Mouse (Mus musculus) R1 (cell line): ENCODE measurements at regions not wholly inside any gene's neighbourhood (a gene's known extent, or its start where the extent isn't known, plus 50 kb on each side); places are given as distances from the start of the nearest gene placed in this dataset.

Source experiments
- DNase-seq: peaks from one replicate; pipeline ENCODE4 v3.0.0-alpha.2; 2018; ENCODE audit warnings: low read depth, low spot score

DNA sequence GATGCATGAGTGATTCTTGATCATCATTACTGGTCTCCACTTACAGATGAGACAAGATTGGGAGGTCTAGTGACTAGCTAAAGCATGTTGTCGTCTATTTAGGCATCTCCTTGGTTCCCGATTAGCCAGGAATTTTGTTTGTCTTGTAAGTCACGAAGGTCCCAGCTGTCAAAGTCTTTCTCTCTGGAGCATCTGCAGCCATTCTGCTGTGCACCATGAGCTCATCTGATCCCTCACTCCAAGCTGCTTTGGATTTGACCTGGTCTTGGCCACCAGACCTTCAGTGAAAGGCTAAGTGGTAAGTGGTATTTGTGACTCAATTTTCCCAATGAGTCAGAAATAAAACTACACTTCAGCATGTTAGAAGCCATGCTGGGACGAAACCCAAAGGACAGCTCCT lies 53.3 kb upstream of the Creb5 start:
- DNase-seq = peak; percentile 48

DNA sequence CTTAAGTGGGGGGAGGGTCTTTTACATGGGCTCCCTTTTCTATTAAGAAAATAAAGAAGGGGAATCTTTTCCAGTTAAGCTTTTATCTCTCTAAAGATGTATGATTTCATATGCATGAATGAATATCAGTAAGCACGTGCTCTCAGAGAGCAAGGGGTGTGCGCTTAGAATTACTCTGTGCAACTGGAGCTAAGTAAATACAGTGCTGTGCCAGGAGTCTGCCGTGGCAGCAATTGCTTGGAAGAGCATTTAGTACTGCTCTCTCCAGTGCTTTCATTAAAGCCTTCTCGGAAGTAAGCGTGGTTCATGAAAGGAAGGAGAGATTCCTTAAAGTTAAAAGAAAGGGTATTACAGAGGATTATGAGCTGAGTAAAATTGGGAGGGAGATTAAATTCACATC lies 54.5 kb upstream of the Creb5 start:
- DNase-seq = no peak

DNA sequence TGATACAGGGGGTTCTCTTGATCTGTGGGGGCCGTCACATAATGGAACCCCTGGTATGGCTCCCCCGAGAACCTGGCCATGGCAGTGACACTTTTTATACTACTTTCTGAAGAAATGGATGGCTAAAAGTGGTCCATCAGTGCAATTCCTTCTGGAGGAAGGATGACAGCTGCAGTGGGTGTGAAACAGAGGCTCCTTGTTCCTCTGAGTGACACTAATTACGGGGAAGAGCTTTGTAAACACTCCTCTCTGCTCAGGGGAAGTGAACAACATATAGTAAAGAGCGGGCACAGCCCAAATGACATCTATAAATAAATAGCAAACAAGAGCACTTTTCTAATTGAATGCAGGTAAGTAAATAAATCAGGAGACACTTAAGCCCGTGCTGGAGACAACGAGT lies 57.7 kb upstream of the Creb5 start:
- no peak for DNase-seq

DNA sequence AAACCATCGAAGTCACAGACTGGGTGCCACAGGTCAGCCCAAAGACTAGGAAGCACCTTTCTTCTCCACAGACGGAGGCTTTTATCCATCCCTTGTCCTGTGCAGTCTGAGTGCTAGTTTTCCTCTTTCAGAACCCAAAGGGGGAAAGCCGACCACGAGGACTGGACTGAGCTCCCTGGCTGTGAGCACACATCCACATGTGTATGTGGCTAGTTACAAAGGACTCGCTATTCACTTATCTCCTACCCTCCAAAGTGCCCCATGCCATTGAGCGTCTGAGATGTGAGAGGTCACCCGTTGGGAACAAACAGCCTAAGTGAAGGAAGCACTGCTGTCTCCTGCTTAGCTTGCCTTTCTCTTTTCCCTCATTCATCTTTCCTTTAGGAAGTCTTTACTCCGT lies 65.0 kb upstream of the Creb5 start:
- no peak for DNase-seq

DNA sequence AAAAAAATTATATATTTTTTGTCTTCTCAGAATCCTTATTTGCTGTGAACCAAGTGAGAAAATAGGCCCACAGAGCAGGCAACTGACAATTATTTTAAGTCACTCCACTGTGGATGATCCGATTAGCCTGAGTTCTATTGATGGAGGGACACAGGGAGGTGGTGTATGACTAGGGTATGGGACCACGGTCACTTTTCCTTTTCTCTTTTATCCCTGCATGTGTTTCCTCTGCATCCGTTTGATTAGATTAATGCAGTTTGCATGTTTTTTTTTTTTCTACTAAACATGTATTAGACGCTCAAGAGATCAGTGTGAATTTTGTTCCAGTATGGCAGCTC lies 65.4 kb upstream of the Creb5 start:
- DNase-seq = no peak

DNA sequence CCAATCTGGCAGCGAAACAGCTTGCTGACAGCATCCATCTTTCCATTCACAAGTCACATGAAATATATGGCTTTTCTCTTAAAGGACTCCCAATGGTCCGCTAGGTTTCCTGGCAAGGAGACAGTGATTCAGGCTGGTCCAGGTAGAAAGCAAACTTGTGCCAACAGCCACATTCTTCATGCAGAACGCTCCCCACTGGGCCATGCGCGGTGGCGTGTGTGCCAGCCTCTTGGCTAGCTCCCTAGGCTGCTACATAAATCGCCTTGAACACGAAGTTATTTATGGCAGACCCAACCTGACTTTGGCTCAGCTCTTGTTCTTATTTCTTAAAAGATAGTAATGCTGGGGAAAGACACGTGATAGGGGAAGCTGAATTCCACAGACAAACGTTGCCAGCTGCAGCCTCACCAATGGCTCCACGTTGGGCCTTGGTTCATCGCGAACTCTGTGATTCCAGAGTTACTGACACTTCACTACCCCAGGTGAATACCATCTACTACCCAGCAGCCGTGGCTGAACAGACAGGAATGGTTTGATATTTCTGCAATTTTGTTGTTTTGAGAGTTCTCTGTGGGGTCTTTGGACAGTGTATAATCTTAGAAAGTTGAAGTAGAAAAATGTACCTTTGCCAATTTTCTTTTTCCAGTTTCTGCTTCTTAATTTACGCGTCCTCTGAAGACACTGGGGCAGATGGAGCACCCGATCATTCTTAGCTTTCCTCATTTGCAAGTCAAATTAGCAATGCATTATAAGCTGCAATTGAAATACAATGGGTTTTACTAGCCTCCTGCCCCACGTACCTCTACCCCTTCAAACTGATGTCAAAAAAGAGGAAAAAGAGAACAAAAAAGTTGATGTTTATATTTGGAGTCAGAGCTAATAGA lies 66.0 kb upstream of the Creb5 start:
- no peak for DNase-seq

DNA sequence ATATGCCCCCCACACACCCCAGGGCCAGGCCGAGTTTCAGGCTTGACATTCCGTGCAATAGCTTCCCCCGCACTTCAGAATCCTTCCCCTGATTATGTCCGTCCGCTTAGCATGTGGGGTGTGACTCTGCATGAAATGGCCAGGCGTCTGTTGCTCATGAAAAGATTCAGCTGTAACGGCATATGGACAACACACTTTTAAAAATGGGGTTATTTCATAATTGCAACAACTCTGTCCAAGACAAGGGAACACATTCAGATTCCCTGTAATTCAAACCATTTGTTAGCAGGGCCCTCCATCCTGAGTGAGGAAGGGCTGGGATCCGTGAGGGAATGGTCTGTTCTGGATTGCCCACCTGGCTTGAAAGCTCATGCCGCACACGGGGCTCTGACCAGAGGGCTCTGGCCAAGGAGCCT lies 68.2 kb upstream of the Creb5 start:
- DNase-seq = no peak

DNA sequence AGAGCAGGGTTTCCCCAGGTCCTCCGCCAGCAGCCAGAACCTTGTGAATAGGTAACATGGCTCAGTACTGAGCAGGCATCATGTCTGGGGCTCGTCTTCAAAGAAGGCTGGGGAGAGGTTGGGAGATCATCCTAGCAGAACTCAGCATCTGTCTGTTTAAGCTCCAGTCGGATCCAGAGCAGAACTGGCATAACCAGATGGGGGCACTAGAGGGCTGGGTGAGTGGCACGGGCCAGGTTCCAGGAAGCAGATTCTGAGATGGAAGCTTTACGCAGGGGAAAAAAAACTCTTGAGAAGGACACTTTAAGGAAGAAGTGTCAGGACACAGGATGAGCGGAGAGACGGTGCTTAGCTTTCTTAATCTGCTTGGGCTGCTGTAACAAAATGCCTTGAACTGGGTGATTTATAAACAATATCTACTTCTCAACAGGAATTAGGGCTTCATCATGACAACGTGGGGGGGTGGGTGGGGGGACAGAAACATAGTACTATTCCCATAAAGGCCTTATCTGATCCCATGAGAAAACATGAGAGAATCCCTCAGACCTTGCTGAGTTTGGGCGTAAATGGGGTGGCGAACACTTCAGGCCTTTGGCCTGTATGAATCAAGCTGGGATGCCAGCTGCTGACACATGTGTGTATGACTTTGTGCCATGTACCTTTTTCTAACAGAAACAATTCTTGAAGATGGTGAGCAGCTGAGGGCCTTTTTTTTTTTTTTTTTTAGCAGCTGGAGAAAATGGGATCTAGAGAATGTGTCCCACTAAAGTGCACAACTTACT lies 69.6 kb upstream of the Creb5 start:
- peak; percentile 66 for DNase-seq

DNA sequence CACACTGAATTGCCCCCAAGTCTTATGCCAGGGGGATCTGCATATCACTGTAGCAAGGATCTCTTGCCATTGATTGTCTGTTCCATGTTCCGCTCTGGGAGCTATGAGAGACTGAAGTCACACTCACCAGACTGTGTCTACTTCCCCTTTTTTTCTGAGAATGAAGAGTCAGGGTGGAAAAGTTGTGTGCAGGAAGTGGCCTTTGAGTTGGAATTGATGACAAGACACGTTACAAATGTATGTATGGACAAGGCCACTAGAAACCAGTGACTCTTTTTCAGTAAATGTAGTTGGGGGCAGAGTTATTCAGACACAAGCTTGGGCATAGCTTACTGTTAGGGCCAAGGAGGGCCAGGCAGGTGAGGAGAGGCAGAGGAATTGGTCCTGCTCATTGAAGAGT lies 70.4 kb upstream of the Creb5 start:
- DNase-seq = no peak

DNA sequence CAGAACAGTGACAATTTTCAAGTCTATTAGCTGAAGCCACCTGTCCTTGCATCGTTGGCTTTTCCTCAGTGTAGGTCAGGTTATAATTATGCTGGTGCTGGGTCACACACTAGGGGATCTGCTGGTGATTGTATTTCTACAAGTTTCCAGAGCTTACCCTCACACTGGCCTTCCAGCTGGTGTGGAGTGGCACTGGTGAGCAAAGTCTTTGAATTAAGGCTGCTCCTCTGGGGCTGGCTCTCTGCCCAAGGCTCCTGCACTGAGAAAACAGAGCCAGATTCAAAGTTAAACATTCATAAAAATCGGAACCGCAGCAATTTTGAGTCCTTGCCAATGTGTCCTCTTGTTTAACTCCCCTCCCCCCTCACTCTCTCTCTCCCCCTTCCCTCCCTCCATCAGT lies 75.7 kb upstream of the Creb5 start:
- no peak for DNase-seq

DNA sequence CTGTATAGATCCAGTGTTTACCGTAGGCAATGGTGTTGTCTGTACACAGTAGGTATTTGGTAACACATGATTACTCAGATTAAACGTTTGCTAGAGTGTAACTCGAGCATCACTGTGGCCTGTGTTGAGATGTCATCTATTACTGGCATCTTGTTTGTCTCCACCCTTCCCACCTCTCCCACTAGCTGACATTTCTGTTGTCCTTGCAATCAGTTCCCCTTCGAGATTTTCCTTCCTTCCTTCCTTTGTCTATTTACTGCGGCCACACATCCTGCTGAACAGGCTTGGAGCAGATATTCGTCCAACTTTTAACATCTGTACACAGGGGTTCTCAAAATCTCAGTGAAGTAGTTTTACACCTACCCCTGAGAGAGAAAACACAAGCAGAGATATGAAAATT lies 77.7 kb upstream of the Creb5 start:
- peak; percentile 16 for DNase-seq

DNA sequence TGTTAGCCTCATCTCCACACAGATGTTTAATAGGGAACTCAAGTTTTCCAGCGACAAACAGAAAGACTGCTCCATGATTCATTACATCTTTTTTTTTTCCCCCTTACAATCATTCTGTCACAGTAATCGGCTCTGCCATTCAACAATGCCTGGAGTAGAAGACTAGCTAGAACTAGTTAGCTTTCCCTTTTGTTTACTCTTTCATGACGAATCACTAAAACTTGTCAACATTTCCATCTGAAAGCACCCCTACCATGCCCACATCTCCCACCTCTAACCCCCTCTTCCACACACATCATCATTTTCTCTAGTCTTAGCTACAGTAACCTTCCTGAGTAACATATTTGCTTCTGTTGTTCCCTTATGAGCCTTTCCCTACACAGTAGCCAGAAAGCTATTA lies 78.6 kb upstream of the Creb5 start:
- peak; percentile 91 for DNase-seq

DNA sequence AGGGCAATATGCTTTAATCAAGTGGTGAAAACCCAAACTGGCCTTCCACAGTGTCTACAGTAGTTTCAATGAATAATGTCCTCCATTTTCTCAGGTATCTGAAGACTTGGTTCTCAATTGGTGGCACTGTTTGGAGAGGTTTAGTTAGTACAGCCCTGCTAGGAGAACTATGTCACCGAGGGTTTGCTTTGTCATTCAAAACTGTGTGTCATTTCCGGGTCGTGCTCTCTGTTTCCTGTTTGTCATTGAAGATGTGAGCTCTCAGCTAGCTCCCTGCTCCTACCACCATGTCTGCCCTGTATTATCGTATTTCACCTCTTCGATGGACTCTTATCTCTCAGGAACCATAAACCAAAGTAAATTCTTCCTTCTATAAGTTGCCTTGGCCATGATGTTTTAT lies 79.3 kb upstream of the Creb5 start:
- DNase-seq = peak; percentile 91

DNA sequence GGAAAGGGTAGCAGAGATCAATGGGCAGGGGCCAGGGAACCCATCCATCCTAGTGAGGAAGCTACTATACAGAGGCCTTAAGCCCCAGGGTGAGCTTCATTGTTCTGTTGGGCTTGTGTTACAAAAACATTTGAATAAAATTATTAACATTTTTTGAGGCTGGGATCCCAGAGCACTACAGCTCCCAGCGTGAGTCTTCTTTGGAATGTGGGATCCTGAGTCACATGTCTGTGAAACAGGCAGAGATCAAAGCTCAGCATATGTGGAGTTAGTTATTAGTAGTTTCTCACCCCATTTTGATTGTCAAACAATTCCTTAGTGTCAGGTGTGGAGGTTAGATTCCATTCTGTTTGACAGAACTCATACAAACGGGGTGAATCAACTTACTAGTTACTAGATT lies 79.7 kb upstream of the Creb5 start:
- DNase-seq = peak; percentile 71

DNA sequence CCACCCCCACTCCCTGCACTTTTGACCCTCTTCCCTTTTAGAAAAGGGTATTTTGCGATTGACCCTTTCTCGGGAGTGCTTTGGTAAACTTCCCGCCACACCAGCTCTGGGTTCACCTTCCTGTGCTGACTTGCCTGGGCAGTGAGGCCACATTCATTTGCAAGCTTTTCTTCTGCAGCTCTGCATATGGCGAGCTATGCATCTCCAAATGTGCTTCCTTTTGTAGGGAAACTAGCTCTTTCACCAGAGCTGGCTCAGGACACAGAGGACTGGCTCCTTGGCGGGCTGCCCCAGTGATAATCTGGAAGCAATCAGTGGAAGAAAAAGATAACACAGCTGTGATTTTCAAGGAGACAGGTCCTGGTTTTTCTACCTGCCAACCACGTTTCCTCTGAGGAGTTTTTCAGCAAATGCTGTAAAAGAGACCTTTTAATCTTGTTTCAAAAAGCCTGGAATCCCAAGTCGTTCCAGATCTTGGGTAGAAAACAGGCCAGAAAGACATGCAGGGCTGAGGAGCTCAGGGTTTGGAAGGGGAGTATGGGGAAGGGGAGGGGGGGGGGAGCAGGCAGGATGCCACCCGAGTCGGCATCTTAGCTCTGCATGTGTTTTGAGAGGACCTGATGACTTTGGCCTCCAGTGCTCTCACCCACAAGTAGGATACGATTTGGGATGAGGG lies 85.7 kb upstream of the Creb5 start:
- DNase-seq = peak; percentile 96

DNA sequence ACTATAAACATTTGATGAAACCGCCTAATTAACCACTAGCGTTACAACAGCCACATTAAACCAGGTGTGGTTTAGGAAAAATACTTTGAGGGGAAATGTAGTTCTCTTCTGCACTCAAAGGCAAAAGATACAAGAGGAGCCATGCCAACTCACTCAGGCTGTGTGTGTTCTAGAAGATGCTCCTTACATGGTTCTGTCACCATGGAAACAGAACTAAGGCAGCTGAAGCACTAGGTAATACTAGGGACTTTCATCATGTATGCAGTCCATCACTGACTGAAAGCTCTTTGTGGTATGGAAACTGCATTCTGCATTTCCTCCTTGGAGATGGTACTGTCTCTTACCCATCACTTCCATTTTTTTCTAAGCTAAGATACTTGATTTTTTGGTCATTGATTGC lies 87.6 kb upstream of the Creb5 start:
- peak; percentile 27 for DNase-seq

DNA sequence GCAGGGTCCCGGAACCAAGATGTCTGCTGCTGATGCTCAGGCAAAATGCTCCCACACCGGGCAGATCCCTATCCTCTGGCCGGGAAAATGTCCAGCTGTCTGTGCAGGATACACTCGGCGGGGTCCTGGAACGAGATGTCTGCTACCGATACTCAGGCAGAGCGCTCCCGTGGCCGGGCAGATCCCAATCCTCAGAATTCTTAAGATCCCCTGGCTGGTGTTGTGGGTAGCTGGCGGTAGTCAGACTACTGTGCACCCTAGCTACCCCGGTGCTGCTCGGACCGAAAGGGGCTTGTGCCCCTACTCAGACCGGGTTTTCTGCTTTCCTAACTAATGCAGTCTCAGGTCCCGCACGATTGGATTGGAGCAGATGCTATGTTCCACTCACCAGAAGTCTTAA lies 104.9 kb upstream of the Creb5 start:
- DNase-seq = peak; percentile 71

DNA sequence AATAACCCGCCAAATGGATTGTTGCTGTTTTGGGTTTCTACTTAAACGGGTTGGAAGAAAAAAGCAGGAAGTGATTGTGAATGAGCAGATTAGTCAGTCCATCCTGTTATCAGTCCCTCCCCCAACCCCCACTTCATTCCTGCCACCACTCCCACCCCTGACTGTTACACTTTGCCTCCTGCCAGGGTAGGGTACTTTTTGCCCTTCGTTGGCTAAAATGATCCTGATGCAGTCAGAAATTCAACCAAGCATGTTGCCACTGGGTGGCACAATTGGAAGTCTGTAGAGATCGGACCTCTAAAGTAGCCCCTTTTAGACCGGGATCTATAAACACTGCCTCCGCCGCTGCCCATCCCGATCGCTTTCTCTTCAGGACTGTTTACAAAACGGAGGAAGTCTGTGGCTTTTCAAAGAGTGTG lies 96.0 kb upstream of the Jazf1 start:
- peak; percentile 95 for DNase-seq

DNA sequence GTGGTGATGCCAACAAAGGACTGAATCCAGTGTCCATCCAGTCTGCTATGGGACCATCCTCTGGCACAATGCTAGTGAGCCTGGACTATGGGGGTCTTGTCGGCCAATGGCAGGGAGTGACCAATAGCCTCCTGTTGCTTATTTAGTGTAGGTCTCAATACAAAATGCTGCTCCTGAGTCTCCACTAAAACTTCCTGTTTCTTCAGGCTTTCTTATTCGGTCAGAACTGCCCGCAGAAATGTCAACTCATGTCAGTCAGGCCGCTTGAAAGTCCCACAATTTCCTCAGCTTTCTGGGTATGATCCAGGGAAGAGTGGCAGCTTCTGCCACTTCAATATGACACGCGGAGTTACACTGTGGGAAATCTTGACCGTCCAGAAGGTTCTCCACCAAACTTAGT lies 94.7 kb upstream of the Jazf1 start:
- no peak for DNase-seq

DNA sequence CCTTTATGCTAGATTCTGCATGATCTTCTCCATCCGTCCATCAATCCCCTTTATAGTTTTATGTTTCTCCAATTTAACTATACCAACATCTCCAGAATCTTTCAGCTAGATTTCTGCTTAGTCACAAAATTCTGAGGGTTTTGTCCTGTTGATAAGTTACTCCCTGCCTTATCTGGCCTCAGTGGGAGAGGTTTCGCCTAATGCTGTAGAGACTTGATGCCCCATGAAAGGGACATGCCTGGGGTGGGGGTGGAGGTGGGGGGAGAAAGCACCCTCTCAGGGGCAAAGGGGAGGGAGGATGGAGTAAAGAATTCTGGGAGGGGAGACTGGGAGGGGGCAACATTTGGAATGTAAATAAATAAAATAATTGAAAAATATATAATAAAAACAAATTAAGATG lies 93.2 kb upstream of the Jazf1 start:
- DNase-seq = no peak

DNA sequence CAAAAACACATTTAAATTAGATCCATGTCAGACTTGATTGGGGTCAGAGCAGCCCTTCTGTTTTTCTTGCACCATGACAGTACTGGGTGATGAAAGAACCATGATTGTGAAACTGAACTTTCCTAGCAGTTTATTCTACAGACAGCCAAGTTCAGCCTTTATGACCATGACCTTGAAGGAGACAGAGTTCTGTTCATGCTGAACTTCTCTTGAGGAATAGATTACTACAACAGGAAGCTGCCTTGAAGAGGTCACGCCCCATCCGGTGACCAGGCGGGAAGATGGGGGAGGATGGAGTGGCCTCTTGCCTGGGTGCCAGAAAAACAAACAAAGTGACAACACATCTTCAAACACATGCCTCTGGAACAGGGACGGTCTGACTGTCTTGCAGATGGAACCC lies 86.2 kb upstream of the Jazf1 start:
- DNase-seq = no peak

DNA sequence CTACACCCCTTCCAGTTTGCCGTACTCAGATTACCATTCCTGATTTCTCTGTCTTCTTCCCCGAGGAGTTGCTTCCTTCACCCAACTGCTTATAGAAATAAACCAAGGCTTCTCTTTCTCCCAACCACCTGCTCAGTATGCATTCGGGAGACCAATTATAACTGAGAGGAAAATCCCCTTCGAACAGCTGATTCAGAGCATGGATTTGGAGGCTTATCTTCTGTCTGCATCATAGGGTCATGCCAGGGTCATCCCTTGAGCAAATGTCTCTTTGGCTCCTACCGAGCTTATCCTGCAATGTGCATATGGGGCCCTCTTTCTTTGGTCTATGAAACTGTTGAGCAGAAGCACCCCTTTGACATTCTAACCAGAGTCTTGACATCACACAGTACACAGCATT lies 79.0 kb upstream of the Jazf1 start:
- DNase-seq = no peak
